Mouse (Mus musculus) CH12.LX (cell line): Measurements from ENCODE around the gene Adamtsl5. TPM values are rescaled to one million over a fixed set of nuclear protein-coding genes. Genes with fewer than 3 reads are reported as not detected.

Experiments
- DNase-seq: peaks from one replicate; pipeline ENCODE4 v3.0.0-alpha.2; 2013; ENCODE audit errors: extremely low read depth
- H3K27ac ChIP-seq: 2 replicates; pipeline ENCODE4 v1.5.1; 2012; ENCODE audit warnings: low read depth, mild to moderate bottlenecking, control low read depth, moderate library complexity; ENCODE audit not compliant: insufficient read depth
- H3K27me3 ChIP-seq: replicated peaks from 2 replicates; pipeline ENCODE3; 2012; ENCODE audit warnings: inconsistent platforms
- H3K36me3 ChIP-seq, 2 experiments: replicated peaks in 1 of 2; 2 replicates each; pipeline versions ENCODE3 to v1.6.1; 2012; ENCODE audit warnings: inconsistent platforms in 1 of 2, low read length in 1 of 2, mild to moderate bottlenecking in 1 of 2, mixed read lengths in 1 of 2, moderate library complexity in 1 of 2; ENCODE audit not compliant: control insufficient read depth in 1 of 2, insufficient read depth in 1 of 2
- H3K4me1 ChIP-seq, 2 experiments: 2 replicates each; pipeline ENCODE4 v1.6.1; 2012; ENCODE audit warnings: inconsistent platforms in 1 of 2, moderate library complexity in 1 of 2; ENCODE audit not compliant: insufficient read depth in 2 of 2, control insufficient read depth in 1 of 2
- H3K4me2 ChIP-seq: 2 replicates; pipeline ENCODE4 v1.6.1; 2012; ENCODE audit warnings: low read depth, mild to moderate bottlenecking, control low read depth; ENCODE audit not compliant: poor library complexity, insufficient read depth, severe bottlenecking
- H3K4me3 ChIP-seq, 3 experiments: fragments of 150-350 bp in 1 of 3; sonication (generic) in 1 of 3; replicated peaks in 1 of 3; 2 replicates each; pipeline versions ENCODE3 to v1.5.1; 2011 to 2012; ENCODE audit warnings: low read depth in 2 of 3, low read length in 2 of 3, mild to moderate bottlenecking in 2 of 3, moderate library complexity in 2 of 3, control low read depth in 1 of 3, improper control_type of control experiment in 1 of 3, inconsistent platforms in 1 of 3, mixed read lengths in 1 of 3; ENCODE audit not compliant: poor library complexity in 1 of 3
- H3K79me2 ChIP-seq: replicated peaks from 2 replicates; pipeline ENCODE4 v1.6.1; 2012; ENCODE audit warnings: mild to moderate bottlenecking, moderate library complexity; ENCODE audit not compliant: control insufficient read depth, poor library complexity, insufficient read depth, severe bottlenecking; ENCODE audit errors: extremely low read depth
- H3K9ac ChIP-seq: 2 replicates; pipeline ENCODE4 v1.6.1; 2012; ENCODE audit warnings: low read depth, mild to moderate bottlenecking, control low read depth, moderate library complexity; ENCODE audit not compliant: insufficient read depth
- H3K9me3 ChIP-seq: replicated peaks from 2 replicates; pipeline ENCODE3; 2012; ENCODE audit warnings: low read length, inconsistent platforms, mixed read lengths
- CHD1 ChIP-seq: IDR thresholded peaks from 2 replicates; pipeline ENCODE4 v1.6.1; 2012; ENCODE audit warnings: low read depth, low read length, improper control_type of control experiment, inconsistent platforms
- CHD2 ChIP-seq: IDR thresholded peaks from 2 replicates; pipeline ENCODE4 v1.6.1; 2011; ENCODE audit warnings: low read length, improper control_type of control experiment
- EP300 ChIP-seq: IDR thresholded peaks from 2 replicates; pipeline ENCODE4 v1.6.1; 2011; ENCODE audit warnings: low read length, improper control_type of control experiment
- HCFC1 ChIP-seq: IDR thresholded peaks from 2 replicates; pipeline ENCODE4 v1.6.1; 2012; ENCODE audit warnings: low read depth, mild to moderate bottlenecking, inconsistent platforms, low read length, improper control_type of control experiment
- JUN ChIP-seq: IDR thresholded peaks from 2 replicates; pipeline ENCODE4 v1.6.1; 2011; ENCODE audit warnings: low read depth, mild to moderate bottlenecking, low read length, improper control_type of control experiment, moderate library complexity; ENCODE audit not compliant: insufficient read depth
- JUND ChIP-seq: conservative IDR thresholded peaks from 2 replicates; pipeline ENCODE4 v1.6.1; 2011; ENCODE audit warnings: low read depth, low read length, improper control_type of control experiment
- MAZ ChIP-seq: IDR thresholded peaks from 2 replicates; pipeline ENCODE4 v1.6.1; 2012; ENCODE audit warnings: low read depth, mild to moderate bottlenecking, inconsistent platforms, low read length, improper control_type of control experiment, moderate library complexity
- MXI1 ChIP-seq: IDR thresholded peaks from 2 replicates; pipeline ENCODE4 v1.6.1; 2011; ENCODE audit warnings: mild to moderate bottlenecking, low read depth, low read length, improper control_type of control experiment
- MYC ChIP-seq: IDR thresholded peaks from 2 replicates; pipeline ENCODE4 v1.6.1; 2011; ENCODE audit warnings: low read depth, mild to moderate bottlenecking, improper control_type of control experiment, low read length
- NELFE ChIP-seq: IDR thresholded peaks from 2 replicates; pipeline ENCODE4 v1.6.1; 2011; ENCODE audit warnings: low read depth, low read length, improper control_type of control experiment
- PAX5 ChIP-seq: IDR thresholded peaks from 2 replicates; pipeline ENCODE4 v1.6.1; 2012; ENCODE audit warnings: low read length, inconsistent platforms, mixed read lengths
- POLR2A ChIP-seq: IDR thresholded peaks from 2 replicates; pipeline ENCODE4 v1.6.1; 2011; ENCODE audit warnings: low read depth, mild to moderate bottlenecking, improper control_type of control experiment, low read length
- POLR2AphosphoS2 ChIP-seq: IDR thresholded peaks from 2 replicates; pipeline ENCODE4 v1.6.1; 2011; ENCODE audit warnings: low read depth, low read length, improper control_type of control experiment
- RAD21 ChIP-seq: IDR thresholded peaks from 2 replicates; pipeline ENCODE4 v1.6.1; 2011; ENCODE audit warnings: low read depth, mild to moderate bottlenecking, low read length, improper control_type of control experiment, moderate library complexity
- RCOR1 ChIP-seq: conservative IDR thresholded peaks from 2 replicates; pipeline ENCODE4 v1.6.1; 2012; ENCODE audit warnings: low read depth, mild to moderate bottlenecking, inconsistent platforms, low read length, improper control_type of control experiment
- SMC3 ChIP-seq: IDR thresholded peaks from 2 replicates; pipeline ENCODE4 v1.6.1; 2011; ENCODE audit warnings: low read depth, low read length, improper control_type of control experiment
- UBTF ChIP-seq: IDR thresholded peaks from 2 replicates; pipeline ENCODE4 v1.6.1; 2012; ENCODE audit warnings: low read depth, mild to moderate bottlenecking, inconsistent platforms, low read length, improper control_type of control experiment, moderate library complexity
- USF1 ChIP-seq: IDR thresholded peaks from 2 replicates; pipeline ENCODE4 v1.6.1; 2014; ENCODE audit warnings: low read depth, mild to moderate bottlenecking, inconsistent platforms, low read length, improper control_type of control experiment
- ZC3H11A ChIP-seq: IDR thresholded peaks from 2 replicates; pipeline ENCODE4 v1.6.1; 2012; ENCODE audit warnings: low read depth, mild to moderate bottlenecking, inconsistent platforms, low read length, improper control_type of control experiment
- ZKSCAN1 ChIP-seq: IDR thresholded peaks from 2 replicates; pipeline ENCODE4 v1.6.1; 2012; ENCODE audit warnings: low read depth, inconsistent platforms, low read length, improper control_type of control experiment, borderline replicate concordance
- ZMIZ1 ChIP-seq: IDR thresholded peaks from 2 replicates; pipeline ENCODE4 v1.6.1; 2012; ENCODE audit warnings: low read depth, mild to moderate bottlenecking, inconsistent platforms, low read length, improper control_type of control experiment
- dilution Hi-C: fragments of 300-500 bp; cut with MboI; formaldehyde crosslinking; loops from 2 replicates; pipeline ENCODE4 v1.14.3; 2020; ENCODE audit warnings: low sequenced_read_pairs; ENCODE audit not compliant: extremely low pct_unique_long_range_greater_than_20kb, extremely low pct_ligation_motif_present
- in situ Hi-C: fragments of 300-500 bp; cut with MboI; formaldehyde crosslinking; loops from 3 replicates; pipeline ENCODE4 v1.14.3; 2019; ENCODE audit warnings: low sequenced_read_pairs, low pct_ligation_motif_present, low pct_unique_long_range_greater_than_20kb, mixed read lengths
- polyA plus RNA-seq: library from polyadenylated mRNA; unstranded; fragments of >175 nt; gene quantifications from 2 replicates; pipeline ENCODE4 v1.2.1, GENCODE M21; 2012; ENCODE audit warnings: low read depth; ENCODE audit not compliant: insufficient read length
- total RNA-seq, 2 experiments: library from RNA; depleted of rRNA; stranded (reverse); fragments of 300-350 nt in 1 of 2; fragments of >200 nt in 1 of 2; gene quantifications; 2 replicates each; pipeline ENCODE4 v1.2.3; 2012 to 2014

Adamtsl5 gene
- total and polyA plus RNA-seq, 3 experiments: 0.16 to 0.55 (median 0.27) TPM

DNA sequence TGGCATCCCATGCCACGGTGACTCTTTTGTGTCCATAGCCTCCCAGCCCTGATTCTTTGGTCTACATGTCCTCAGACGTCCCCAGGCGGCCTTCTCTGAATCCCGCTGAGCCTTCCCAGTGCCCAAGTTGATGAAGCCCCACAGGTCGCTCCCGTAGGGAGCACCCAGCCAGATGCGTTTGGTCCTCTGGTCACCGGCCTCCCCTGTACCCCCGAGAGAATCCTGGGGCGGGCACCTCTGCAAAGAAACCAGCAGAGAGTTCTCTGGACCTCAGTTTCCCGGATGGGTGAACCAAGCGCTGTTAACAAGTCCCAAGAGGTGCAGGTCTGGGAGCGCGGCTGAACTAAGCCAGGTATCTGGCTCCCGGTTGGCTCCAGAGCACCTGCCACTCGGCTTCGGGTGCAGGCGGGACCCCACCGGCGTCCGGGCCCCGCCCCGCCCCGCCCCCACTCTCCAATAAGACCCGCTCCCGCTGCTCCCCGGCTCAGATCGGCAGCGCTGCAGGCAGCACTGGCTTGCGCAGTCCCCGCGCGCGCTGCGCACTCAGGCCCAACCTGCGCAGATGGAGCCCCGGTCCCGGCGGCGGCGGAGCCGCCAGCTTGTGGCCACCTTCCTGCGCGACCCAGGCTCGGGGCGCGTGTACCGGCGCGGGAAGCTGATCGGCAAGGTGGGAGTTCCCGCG is 7.9 kb upstream of the Adamtsl5 start, which contains the start of gene Plk5:
Gene Plk5 (plus strand): TSS at position 459 of the 682 bp plus-strand sequence.
- Histone ChIP-seq H3K4me2 (no peak within 1 kb of the TSS), H3K27me3 (peaks cover 87% of the 10 kb centered on the region), H3K79me2 (no peaks in the 10 kb centered on the region), H3K4me3 (no peak within 1 kb of the TSS), H3K27ac (no peak within 1 kb of the TSS), H3K9ac (no peak within 1 kb of the TSS), H3K4me1 (no peaks in the 10 kb centered on the region), H3K36me3 (no peaks in the 10 kb centered on the region), H3K9me3 (peaks cover 17% of the 10 kb centered on the region)
- dilution Hi-C loops (no loop called here), in situ Hi-C loops (no loop called here)
- no peak for DNase-seq
- TF ChIP-seq ZMIZ1 (no peak), PAX5 (no peak), MXI1 (no peak), HCFC1 (no peak), USF1 (no peak), RCOR1 (no peak), POLR2AphosphoS2 (no peak), NELFE (no peak), CHD1 (no peak), ZC3H11A (no peak), MYC (no peak), UBTF (no peak), RAD21 (no peak)

- in situ Hi-C loops: no loop called here
- dilution Hi-C loops: no loop called here
- Histone ChIP-seq H3K4me2 (no peak overlapping the region), H3K4me1 (no peaks in the 10 kb centered on the region), H3K9ac (no peak overlapping the region), H3K36me3 (no peaks in the 10 kb centered on the region), H3K79me2 (no peaks in the 10 kb centered on the region), H3K9me3 (peaks cover 15% of the 10 kb centered on the region), H3K27me3 (peaks cover 87% of the 10 kb centered on the region), H3K4me3 (no peak overlapping the region), H3K27ac (no peak overlapping the region)
- TF ChIP-seq HCFC1 (no peak), RCOR1 (no peak), CHD2 (no peak), POLR2A (no peak), MAZ (no peak), EP300 (no peak), JUND (no peak), JUN (no peak), CHD1 (no peak), PAX5 (no peak), ZKSCAN1 (no peak), SMC3 (no peak), POLR2AphosphoS2 (no peak)
- no peak for DNase-seq
These were observed 7.2 kb upstream of the Adamtsl5 start for GRCm38 (mm10) chr10:80355431-80355830.
